Mouse (Mus musculus) activated CD4-positive, CD25-positive, alpha-beta regulatory T cell, adult 4 months (primary cell): ENCODE measurements around the gene Nampt. TPM values are rescaled to one million over a fixed set of nuclear protein-coding genes. Genes with fewer than 3 reads are reported as not detected.
"Not testable (repeated sequence)": the region's sequence is repeated elsewhere in the genome, so short reads cannot be mapped to it uniquely, and the experiment has no call there.

Experiments
- ATAC-seq: one replicate; pipeline ENCODE4 v1.8.0; 2017
- polyA plus RNA-seq, 2 experiments: library from polyadenylated mRNA; unstranded; fragments of 100-300 nt; shearing (Covaris generic); gene quantifications; one replicate each; pipeline ENCODE4 v1.2.1; 2017

Nampt gene
- polyA plus RNA-seq, 2 experiments from 2014 or later = 30.6 to 41.6 TPM

- ATAC-seq = no peak
These were observed 22.1 kb downstream of the Nampt start for GRCm38 (mm10) chr12:32841442-32841900.

- peak; percentile 63 for ATAC-seq
These were observed 27.0 kb downstream of the Nampt start for GRCm38 (mm10) chr12:32846325-32846724.

GRCm38 (mm10) chr12:32853757-32854156 lies 34.4 kb downstream of the Nampt start:
- peak; percentile 47 for ATAC-seq

- ATAC-seq = no peak
These were observed 35.5 kb downstream of the Nampt start for GRCm38 (mm10) chr12:32854866-32855265.

- ATAC-seq = no peak
These were observed 36.1 kb downstream of the Nampt start for GRCm38 (mm10) chr12:32855398-32855797.

- ATAC-seq = peak; percentile 43
These were observed 37.6 kb downstream of the Nampt start for GRCm38 (mm10) chr12:32856707-32857511.

GRCm38 (mm10) chr12:32858444-32858843 lies 39.1 kb downstream of the Nampt start:
- ATAC-seq = no peak

- no peak for ATAC-seq
These were observed 41.5 kb downstream of the Nampt start for GRCm38 (mm10) chr12:32860820-32861219.

- ATAC-seq = no peak
These were observed 51.5 kb downstream of the Nampt start for GRCm38 (mm10) chr12:32870815-32871214.

GRCm38 (mm10) chr12:32877500-32877899 lies 58.2 kb downstream of the Nampt start:
- ATAC-seq = no peak

- no peak for ATAC-seq
These were observed 58.7 kb downstream of the Nampt start for GRCm38 (mm10) chr12:32877964-32878571.

- no peak for ATAC-seq
These were observed 60.0 kb downstream of the Nampt start for GRCm38 (mm10) chr12:32879371-32879770.

- ATAC-seq = no peak
These were observed 65.0 kb downstream of the Nampt start for GRCm38 (mm10) chr12:32884356-32884755.

GRCm38 (mm10) chr12:32885041-32885440 lies 65.7 kb downstream of the Nampt start:
- no peak for ATAC-seq

GRCm38 (mm10) chr12:32886353-32886752 lies 67.0 kb downstream of the Nampt start:
- ATAC-seq = no peak

- ATAC-seq = peak; percentile 19
These were observed 68.9 kb downstream of the Nampt start for GRCm38 (mm10) chr12:32888226-32888625.

GRCm38 (mm10) chr12:32889846-32890245 lies 70.5 kb downstream of the Nampt start:
- ATAC-seq = no peak

- no peak for ATAC-seq
These were observed 71.1 kb downstream of the Nampt start for GRCm38 (mm10) chr12:32890455-32890854.

- not testable (repeated sequence) for ATAC-seq
These were observed 71.9 kb downstream of the Nampt start for GRCm38 (mm10) chr12:32891271-32891670.

GRCm38 (mm10) chr12:32893212-32893611 lies 73.9 kb downstream of the Nampt start:
- no peak for ATAC-seq

- ATAC-seq = no peak
These were observed 76.5 kb downstream of the Nampt start for GRCm38 (mm10) chr12:32895806-32896205.

GRCm38 (mm10) chr12:32896496-32896895 lies 77.2 kb downstream of the Nampt start:
- no peak for ATAC-seq

- peak; percentile 75 for ATAC-seq
These were observed 78.1 kb downstream of the Nampt start for GRCm38 (mm10) chr12:32897199-32898120.
